Mouse (Mus musculus) MEL (cell line): ENCODE measurements around the gene Pcgf6. TPM values are rescaled to one million over a fixed set of nuclear protein-coding genes. Genes with fewer than 3 reads are reported as not detected.

Experiments
- DNase-seq: peaks from one replicate; pipeline ENCODE4 v3.0.0; 2011; ENCODE audit warnings: low read depth, low spot score
- H3K27ac ChIP-seq: 2 replicates; pipeline ENCODE4 v1.5.1; 2012; ENCODE audit warnings: low read depth, mild to moderate bottlenecking, control low read depth, low read length, moderate library complexity; ENCODE audit not compliant: control insufficient read depth
- H3K27me3 ChIP-seq, 2 experiments: fragments of 150-350 bp in 1 of 2; sonication (generic) in 1 of 2; 2 replicates each; pipeline ENCODE4 v1.6.1; 2012; ENCODE audit warnings: low read length in 2 of 2, mild to moderate bottlenecking in 2 of 2, improper control_type of control experiment in 1 of 2, moderate library complexity in 1 of 2; ENCODE audit not compliant: insufficient read depth in 2 of 2, control insufficient read depth in 1 of 2
- H3K36me3 ChIP-seq, 2 experiments: 2 replicates each; pipeline ENCODE4 v1.6.1; 2012 to 2014; ENCODE audit warnings: low read length in 2 of 2, improper control_type of control experiment in 1 of 2, inconsistent platforms in 1 of 2, mild to moderate bottlenecking in 1 of 2; ENCODE audit not compliant: insufficient read depth in 2 of 2, control insufficient read depth in 1 of 2
- H3K4me1 ChIP-seq, 2 experiments: fragments of 150-350 bp in 1 of 2; sonication (generic) in 1 of 2; 2 replicates each; pipeline ENCODE4 v1.6.1; 2012; ENCODE audit warnings: low read length in 2 of 2, improper control_type of control experiment in 1 of 2, mild to moderate bottlenecking in 1 of 2; ENCODE audit not compliant: insufficient read depth in 2 of 2, control insufficient read depth in 1 of 2
- H3K4me3 ChIP-seq, 2 experiments: fragments of 150-350 bp in 1 of 2; sonication (generic) in 1 of 2; 2 replicates each; pipeline ENCODE4 v1.5.1; 2012; ENCODE audit warnings: low read depth in 2 of 2, low read length in 2 of 2, mild to moderate bottlenecking in 2 of 2, moderate library complexity in 2 of 2, control low read depth in 1 of 2, improper control_type of control experiment in 1 of 2; ENCODE audit not compliant: control insufficient read depth in 1 of 2, insufficient read depth in 1 of 2
- H3K79me2 ChIP-seq: 2 replicates; pipeline ENCODE4 v1.6.1; 2012; ENCODE audit warnings: mild to moderate bottlenecking, low read length, moderate library complexity; ENCODE audit not compliant: control insufficient read depth, poor library complexity, insufficient read depth
- H3K9ac ChIP-seq: 2 replicates; pipeline ENCODE4 v1.6.1; 2012; ENCODE audit warnings: low read depth, mild to moderate bottlenecking, control low read depth, low read length, moderate library complexity; ENCODE audit not compliant: control insufficient read depth, poor library complexity, severe bottlenecking
- H3K9me3 ChIP-seq: fragments of 150-350 bp; sonication (generic); replicated peaks from 2 replicates; pipeline ENCODE4 v1.6.1; 2012; ENCODE audit warnings: mild to moderate bottlenecking, low read length, improper control_type of control experiment, moderate library complexity; ENCODE audit not compliant: insufficient read depth
- CHD2 ChIP-seq: IDR thresholded peaks from 2 replicates; pipeline ENCODE4 v1.6.1; 2011; ENCODE audit warnings: low read length, improper control_type of control experiment
- E2F4 ChIP-seq: IDR thresholded peaks from 2 replicates; pipeline ENCODE4 v1.6.1; 2011; ENCODE audit warnings: low read depth, low read length, improper control_type of control experiment, borderline replicate concordance
- ELF1 ChIP-seq: IDR thresholded peaks from 2 replicates; pipeline ENCODE4 v1.6.1; 2014; ENCODE audit warnings: low read depth, mild to moderate bottlenecking, inconsistent platforms, low read length, improper control_type of control experiment, moderate library complexity
- EP300 ChIP-seq, 2 experiments: IDR thresholded peaks; 2 replicates each; pipeline ENCODE4 v1.6.1; 2011; ENCODE audit warnings: improper control_type of control experiment in 2 of 2, low read length in 2 of 2, low read depth in 1 of 2, mild to moderate bottlenecking in 1 of 2
- ETS1 ChIP-seq: IDR thresholded peaks from 2 replicates; pipeline ENCODE4 v1.6.1; 2012; ENCODE audit warnings: low read depth, mild to moderate bottlenecking, inconsistent platforms, low read length, improper control_type of control experiment, moderate library complexity
- GABPA ChIP-seq: IDR thresholded peaks from 2 replicates; pipeline ENCODE4 v1.6.1; 2012; ENCODE audit warnings: low read depth, mild to moderate bottlenecking, inconsistent platforms, low read length, improper control_type of control experiment, moderate library complexity
- GATA1 ChIP-seq: IDR thresholded peaks from 2 replicates; pipeline ENCODE4 v1.6.1; 2011; ENCODE audit warnings: low read depth, low read length, improper control_type of control experiment
- KAT2A ChIP-seq: conservative IDR thresholded peaks from 2 replicates; pipeline ENCODE4 v1.6.1; 2012; ENCODE audit warnings: low read depth, low read length, improper control_type of control experiment, inconsistent platforms
- MAFK ChIP-seq: IDR thresholded peaks from 2 replicates; pipeline ENCODE4 v1.6.1; 2011; ENCODE audit warnings: low read depth, mild to moderate bottlenecking, low read length, improper control_type of control experiment, borderline replicate concordance
- MAX ChIP-seq: IDR thresholded peaks from 2 replicates; pipeline ENCODE4 v1.6.1; 2011; ENCODE audit warnings: low read length, improper control_type of control experiment
- MAZ ChIP-seq: IDR thresholded peaks from 2 replicates; pipeline ENCODE4 v1.6.1; 2012; ENCODE audit warnings: low read depth, mild to moderate bottlenecking, inconsistent platforms, low read length, improper control_type of control experiment
- MEF2A ChIP-seq: IDR thresholded peaks from 2 replicates; pipeline ENCODE4 v1.6.1; 2014; ENCODE audit warnings: low read depth, mild to moderate bottlenecking, inconsistent platforms, low read length, improper control_type of control experiment; ENCODE audit not compliant: poor library complexity, insufficient replicate concordance, severe bottlenecking; ENCODE audit errors: extremely low read depth
- MXI1 ChIP-seq: IDR thresholded peaks from 2 replicates; pipeline ENCODE4 v1.6.1; 2011; ENCODE audit warnings: mild to moderate bottlenecking, low read depth, low read length, improper control_type of control experiment
- MYB ChIP-seq: IDR thresholded peaks from 2 replicates; pipeline ENCODE4 v1.6.1; 2011; ENCODE audit warnings: mild to moderate bottlenecking, low read depth, low read length, improper control_type of control experiment
- MYC ChIP-seq: IDR thresholded peaks from 2 replicates; pipeline ENCODE4 v1.6.1; 2011; ENCODE audit warnings: low read depth, mild to moderate bottlenecking, low read length, improper control_type of control experiment, moderate library complexity
- NELFE ChIP-seq: IDR thresholded peaks from 2 replicates; pipeline ENCODE4 v1.6.1; 2011; ENCODE audit warnings: low read depth, low read length, improper control_type of control experiment
- NRF1 ChIP-seq: IDR thresholded peaks from 2 replicates; pipeline ENCODE4 v1.6.1; 2014; ENCODE audit warnings: low read depth, mild to moderate bottlenecking, inconsistent platforms, low read length, improper control_type of control experiment, moderate library complexity; ENCODE audit not compliant: poor library complexity, insufficient read depth, severe bottlenecking
- POLR2A ChIP-seq, 2 experiments: IDR thresholded peaks; 2 replicates each; pipeline ENCODE4 v1.6.1; 2011 to 2012; ENCODE audit warnings: low read length in 2 of 2, mild to moderate bottlenecking in 2 of 2, control low read depth in 1 of 2, improper control_type of control experiment in 1 of 2, low read depth in 1 of 2, moderate library complexity in 1 of 2; ENCODE audit not compliant: control insufficient read depth in 1 of 2, insufficient read depth in 1 of 2, poor library complexity in 1 of 2
- POLR2AphosphoS2 ChIP-seq: IDR thresholded peaks from 2 replicates; pipeline ENCODE4 v1.6.1; 2011; ENCODE audit warnings: low read length, improper control_type of control experiment
- POLR2AphosphoS5 ChIP-seq: IDR thresholded peaks from 2 replicates; pipeline ENCODE4 v1.6.1; 2012; ENCODE audit warnings: low read depth, borderline replicate concordance, mild to moderate bottlenecking, inconsistent platforms, low read length, moderate library complexity, mixed read lengths
- RAD21 ChIP-seq: IDR thresholded peaks from 2 replicates; pipeline ENCODE4 v1.6.1; 2011; ENCODE audit warnings: mild to moderate bottlenecking, low read depth, low read length, improper control_type of control experiment
- RCOR1 ChIP-seq: IDR thresholded peaks from 2 replicates; pipeline ENCODE4 v1.6.1; 2012; ENCODE audit warnings: low read depth, mild to moderate bottlenecking, inconsistent platforms, low read length, improper control_type of control experiment
- SIN3A ChIP-seq: IDR thresholded peaks from 2 replicates; pipeline ENCODE4 v1.6.1; 2012; ENCODE audit warnings: low read length, improper control_type of control experiment, inconsistent platforms
- SMC3 ChIP-seq: IDR thresholded peaks from 2 replicates; pipeline ENCODE4 v1.6.1; 2011; ENCODE audit warnings: low read depth, low read length, improper control_type of control experiment
- TBP ChIP-seq: IDR thresholded peaks from 2 replicates; pipeline ENCODE4 v1.8.0; 2011; ENCODE audit warnings: low read depth, low read length, improper control_type of control experiment
- TCF12 ChIP-seq: IDR thresholded peaks from 2 replicates; pipeline ENCODE4 v1.6.1; 2014; ENCODE audit warnings: low read depth, mild to moderate bottlenecking, inconsistent platforms, low read length, improper control_type of control experiment, moderate library complexity
- UBTF ChIP-seq: IDR thresholded peaks from 2 replicates; pipeline ENCODE4 v1.6.1; 2012; ENCODE audit warnings: low read depth, mild to moderate bottlenecking, inconsistent platforms, low read length, improper control_type of control experiment, moderate library complexity, borderline replicate concordance; ENCODE audit not compliant: insufficient read depth
- USF1 ChIP-seq: IDR thresholded peaks from 2 replicates; pipeline ENCODE4 v1.6.1; 2014; ENCODE audit warnings: low read depth, mild to moderate bottlenecking, inconsistent platforms, low read length, improper control_type of control experiment, moderate library complexity
- USF2 ChIP-seq, 2 experiments: IDR thresholded peaks; 2 replicates each; pipeline ENCODE4 v1.6.1; 2011 to 2012; ENCODE audit warnings: improper control_type of control experiment in 2 of 2, low read length in 2 of 2, borderline replicate concordance in 1 of 2, inconsistent platforms in 1 of 2, low read depth in 1 of 2, mild to moderate bottlenecking in 1 of 2; ENCODE audit not compliant: insufficient read depth in 1 of 2
- ZMIZ1 ChIP-seq: IDR thresholded peaks from 2 replicates; pipeline ENCODE4 v1.6.1; 2012; ENCODE audit warnings: low read depth, mild to moderate bottlenecking, inconsistent platforms, low read length, improper control_type of control experiment, moderate library complexity
- ZNF384 ChIP-seq: IDR thresholded peaks from 2 replicates; pipeline ENCODE4 v1.6.1; 2012; ENCODE audit warnings: low read depth, mild to moderate bottlenecking, inconsistent platforms, low read length, improper control_type of control experiment
- polyA plus RNA-seq, 2 experiments: library from polyadenylated mRNA; stranded (reverse) in 1 of 2; unstranded in 1 of 2; fragments of >175 nt in 1 of 2; fragments of >200 nt in 1 of 2; gene quantifications; 2 replicates each; pipeline versions ENCODE4 v1.2.1 to v1.2.4; 2012; ENCODE audit warnings: low replicate concordance in 2 of 2, low read depth in 1 of 2; ENCODE audit not compliant: insufficient read length in 2 of 2, insufficient read depth in 1 of 2, missing spikeins in 1 of 2
- total RNA-seq: library from RNA; depleted of rRNA; stranded (reverse); fragments of 300-350 nt; gene quantifications from 2 replicates; pipeline ENCODE4 v1.2.3, GENCODE M21; 2012

The Pcgf6 gene
- total and polyA plus RNA-seq, 3 experiments, result 29.0 to 47.5 TPM; not detected in 1

DNA sequence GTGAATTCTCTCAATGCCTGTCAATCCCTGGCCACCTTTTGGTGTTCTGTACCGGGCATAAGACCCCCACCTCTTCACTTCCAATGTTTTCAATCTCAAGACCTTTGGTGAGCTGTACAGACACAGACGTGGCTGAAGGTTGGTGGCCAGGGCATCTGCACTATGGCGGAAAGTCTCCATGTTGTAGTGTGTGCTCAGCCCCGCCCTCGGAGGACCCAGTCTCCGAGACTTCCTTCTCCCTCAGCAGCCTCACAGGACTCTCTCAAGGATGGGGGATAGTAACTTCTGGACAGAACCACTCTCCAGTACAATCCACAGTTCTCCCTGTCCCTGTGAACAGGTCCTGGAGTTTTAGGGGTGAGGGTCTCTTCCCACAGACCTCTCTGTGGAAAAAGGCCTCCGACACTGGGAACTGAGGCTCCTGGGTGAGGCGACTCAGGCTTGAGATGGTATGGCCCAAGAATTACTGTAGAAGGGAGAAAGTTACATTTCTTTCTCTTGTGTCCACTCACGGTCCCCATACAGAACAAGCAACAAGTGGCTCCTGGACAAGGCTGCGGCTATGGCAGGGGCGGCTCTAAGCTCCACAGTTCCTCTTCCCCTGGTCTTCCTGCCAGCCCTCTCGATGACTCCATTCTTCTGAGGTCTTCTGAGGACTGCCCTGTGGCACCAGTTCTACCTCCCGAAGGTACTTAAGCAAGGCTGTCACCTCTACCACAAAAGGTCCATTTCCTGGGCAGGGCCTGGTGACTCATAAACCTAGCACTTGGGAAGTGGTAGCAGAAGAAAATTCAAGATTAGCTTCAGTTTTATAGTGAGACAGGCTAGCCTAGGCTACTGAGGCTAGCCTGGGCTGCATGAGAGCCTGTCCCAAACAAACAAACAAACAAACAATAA, 65.7 kb downstream of the Pcgf6 start (continued):
- no peak for TF ChIP-seq MAX
- no peak for TF ChIP-seq ZNF384
- peak; percentile 34; the same call in 1 of the 2 replicates for TF ChIP-seq MXI1
- TF ChIP-seq SIN3A, result peak; percentile 51; the same call in 1 of the 2 replicates
- peak in 1 of 2 experiments; percentile 71; a peak in 3 of 4 replicates for TF ChIP-seq EP300 (IDR thresholded peaks at IDR 0.05; ENCODE audit: low read depth in 1 of 2, low read length in 2 of 2)
- no peak for TF ChIP-seq MYC
- TF ChIP-seq E2F4, result no peak
- TF ChIP-seq MYB, result no peak
- TF ChIP-seq GATA1, result 0 out of 2 replicates have a peak, but pooled peaks have one; percentile 35
- 0 out of 2 replicates have a peak, but pooled peaks have one; percentile 51 for TF ChIP-seq TBP
- TF ChIP-seq MEF2A, result no peak

DNA sequence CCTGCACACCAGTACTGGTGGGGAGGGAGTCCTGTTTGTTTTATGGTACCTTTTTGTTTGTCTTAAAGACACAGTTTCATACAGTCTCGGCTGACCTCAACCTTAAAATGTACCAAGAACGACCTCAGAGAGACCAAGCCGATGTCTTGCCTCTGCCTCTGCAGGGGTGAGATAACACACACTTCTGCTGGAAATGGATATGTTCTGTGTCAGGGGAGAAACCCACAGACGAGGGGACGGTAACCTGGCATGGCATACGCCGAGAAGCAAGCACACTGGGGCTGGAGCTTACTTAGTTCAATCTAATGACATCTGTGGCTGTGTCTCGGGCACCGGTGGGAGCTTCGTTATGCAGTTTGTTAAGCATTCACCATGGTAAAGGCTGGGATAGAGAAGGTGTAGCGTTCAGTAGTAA, 66.7 kb downstream of the Pcgf6 start:
- Histone ChIP-seq H3K27me3 (no peaks in the 10 kb centered on the region), H3K79me2 (peaks cover 6% of the 10 kb centered on the region; the same call in 1 of the 2 replicates), H3K9ac (peak overlapping the region; percentile 81), H3K36me3 (peaks cover 0 to 43% of the 10 kb centered on the region in 2 experiments; a peak in 2 of 4 replicates), H3K4me3 (peak overlapping the region; percentile 31 to 52), H3K9me3 (no peaks in the 10 kb centered on the region), H3K4me1 (peaks cover 15 to 49% of the 10 kb centered on the region in 2 experiments), H3K27ac (peak overlapping the region; percentile 99)
- DNase-seq, result peak; percentile 91
- TF ChIP-seq POLR2A (IDR thresholded peaks at IDR 0.05; ENCODE audit: control insufficient read depth in 1 of 2, insufficient read depth in 1 of 2, low read depth in 1 of 2, low read length in 2 of 2, poor library complexity in 1 of 2) (peak; percentile 42 to 73; a peak in 2 of 4 replicates), GATA1 (peak; percentile 94), UBTF (no peak), ELF1 (no peak), CHD2 (no peak), ZMIZ1 (peak; percentile 85), POLR2AphosphoS2 (no peak; the same call in 1 of the 2 replicates), MYC (no peak; the same call in 1 of the 2 replicates), POLR2AphosphoS5 (peak; percentile 65; the same call in 1 of the 2 replicates), GABPA (no peak), MAFK (no peak; the same call in 1 of the 2 replicates), MYB (no peak), ZNF384 (no peak), KAT2A (no peak), NRF1 (no peak), NELFE (peak; percentile 75), USF1 (no peak), USF2 (IDR thresholded peaks at IDR 0.05; ENCODE audit: borderline replicate concordance in 1 of 2, insufficient read depth in 1 of 2, low read depth in 1 of 2, low read length in 2 of 2) (no peak), EP300 (IDR thresholded peaks at IDR 0.05; ENCODE audit: low read depth in 1 of 2, low read length in 2 of 2) (peak; percentile 91 to 94), RCOR1 (peak; percentile 85), RAD21 (no peak), SMC3 (no peak), E2F4 (no peak), SIN3A (peak; percentile 84), MAZ (peak; percentile 59), ETS1 (peak; percentile 89), TCF12 (peak; percentile 96)
